In genomic region chr10:61212817-61213216, GRCm38 (mm10) we compare ENCODE assay signal across 11 mouse cellular contexts. TPM values are rescaled to one million over a fixed set of nuclear protein-coding genes. Genes with fewer than 3 reads are reported as not detected.
DNase-seq lines count a peak whose midpoint lies in the region; ATAC-seq lines count a peak whose summit lies in the region.
"Had no signal": no experiment of that assay in that cellular context is flagged by ENCODE, and none has a peak within 500 bp of the region (broad histone marks: within the 10 kb centered on the region; RNA-seq: fewer than 3 reads in every experiment).

No protein-coding gene starts in this region.

- 0 out of 2 replicates have a peak, but pooled peaks have one; percentile 43 for ATAC-seq in hindbrain, embryonic 14.5 days (ENCODE audit: low FRiP score)
- ATAC-seq in embryonic facial prominence, embryonic 14.5 days (ENCODE audit: low read depth) = peak; percentile 54; the same call in 1 of the 2 replicates
- peak; percentile 31; the same call in 1 of the 2 replicates for ATAC-seq in liver, embryonic 15.5 days (ENCODE audit: insufficient read depth)

- no peak overlapping the region for H3K4me2 ChIP-seq in hindbrain, embryonic 14.5 days (replicated peaks)
- no peak overlapping the region for H3K4me2 ChIP-seq in embryonic facial prominence, embryonic 14.5 days (ENCODE audit: low read depth, low read length)
- H3K4me2 ChIP-seq in liver, embryonic 15.5 days = no peak overlapping the region
- H3K4me2 ChIP-seq: embryonic facial prominence, embryonic 13.5 days had no signal

- H3K36me3 ChIP-seq in hindbrain, embryonic 14.5 days (replicated peaks; ENCODE audit: control insufficient read depth, insufficient read depth) = no peaks in the 10 kb centered on the region
- no peaks in the 10 kb centered on the region for H3K36me3 ChIP-seq in hindbrain, embryonic 10.5 days
- 0 out of 2 replicates have a peak, but pooled peaks cover 5% of the 10 kb centered on the region for H3K36me3 ChIP-seq in embryonic facial prominence, embryonic 14.5 days (ENCODE audit: control insufficient read depth, insufficient read depth, low read length)
- H3K36me3 ChIP-seq in liver, embryonic 15.5 days (replicated peaks) = no peaks in the 10 kb centered on the region
- H3K36me3 ChIP-seq: embryonic facial prominence, embryonic 13.5 days had no signal

- peaks cover 5% of the 10 kb centered on the region; the same call in 1 of the 2 replicates for H3K27me3 ChIP-seq in hindbrain, embryonic 14.5 days (ENCODE audit: control insufficient read depth, insufficient read depth, low read length)
- H3K27me3 ChIP-seq in hindbrain, embryonic 10.5 days (ENCODE audit: insufficient read depth, poor library complexity, severe bottlenecking) = peaks cover 23% of the 10 kb centered on the region
- H3K27me3 ChIP-seq in embryonic facial prominence, embryonic 14.5 days (replicated peaks; ENCODE audit: control insufficient read depth, insufficient read depth, low read length) = no peaks in the 10 kb centered on the region
- peaks cover 15% of the 10 kb centered on the region for H3K27me3 ChIP-seq in liver, embryonic 15.5 days

- WGBS in hindbrain, embryonic 14.5 days = 15% methylated on average over 11 of the region's 11 CpGs
- 13% methylated on average over 11 of the region's 11 CpGs for WGBS in hindbrain, embryonic 10.5 days
- WGBS in embryonic facial prominence, embryonic 14.5 days = 30% methylated on average over 6 of the region's 11 CpGs
- WGBS in liver, embryonic 15.5 days (ENCODE audit: insufficient replicate concordance) = 17% methylated on average over 11 of the region's 11 CpGs

- H3K9ac ChIP-seq in hindbrain, embryonic 14.5 days = no peak overlapping the region
- H3K9ac ChIP-seq in embryonic facial prominence, embryonic 14.5 days (ENCODE audit: low read depth, low read length) = no peak overlapping the region
- H3K9ac ChIP-seq in liver, embryonic 15.5 days = no peak overlapping the region
- H3K9ac ChIP-seq: embryonic facial prominence, embryonic 13.5 days had no signal

- intact Hi-C loops in left cerebral cortex, postnatal 4 days (cut with DNase I) = no loop called here

- no peak overlapping the region for H3K27ac ChIP-seq in hindbrain, embryonic 14.5 days
- H3K27ac ChIP-seq in hindbrain, embryonic 10.5 days = no peak overlapping the region
- H3K27ac ChIP-seq in embryonic facial prominence, embryonic 14.5 days (replicated peaks; ENCODE audit: low read depth, low read length) = no peak overlapping the region
- H3K27ac ChIP-seq in liver, embryonic 15.5 days (replicated peaks) = no peak overlapping the region
- H3K27ac ChIP-seq: embryonic facial prominence, embryonic 13.5 days had no signal

- H3K9me3 ChIP-seq in hindbrain, embryonic 14.5 days (ENCODE audit: control insufficient read depth, low read length) = no peaks in the 10 kb centered on the region
- H3K9me3 ChIP-seq in hindbrain, embryonic 10.5 days = no peaks in the 10 kb centered on the region
- H3K9me3 ChIP-seq in embryonic facial prominence, embryonic 14.5 days (ENCODE audit: control insufficient read depth, low read length) = peaks cover 5% of the 10 kb centered on the region; the same call in 1 of the 2 replicates
- no peaks in the 10 kb centered on the region for H3K9me3 ChIP-seq in liver, embryonic 15.5 days (replicated peaks)

- no peak overlapping the region for H3K4me3 ChIP-seq in hindbrain, embryonic 14.5 days (replicated peaks; ENCODE audit: low read length)
- H3K4me3 ChIP-seq in hindbrain, embryonic 10.5 days = no peak overlapping the region
- H3K4me3 ChIP-seq in embryonic facial prominence, embryonic 14.5 days (ENCODE audit: low read depth, low read length) = no peak overlapping the region
- H3K4me3 ChIP-seq in liver, embryonic 15.5 days (replicated peaks) = no peak overlapping the region
- H3K4me3 ChIP-seq: embryonic facial prominence, embryonic 13.5 days had no signal

- H3K4me1 ChIP-seq in hindbrain, embryonic 14.5 days (replicated peaks; ENCODE audit: control insufficient read depth, insufficient read depth, low read length) = no peaks in the 10 kb centered on the region
- H3K4me1 ChIP-seq in hindbrain, embryonic 10.5 days (replicated peaks) = peaks cover 12% of the 10 kb centered on the region
- H3K4me1 ChIP-seq in embryonic facial prominence, embryonic 14.5 days (ENCODE audit: control insufficient read depth, insufficient read depth, low read length) = no peaks in the 10 kb centered on the region
- H3K4me1 ChIP-seq in liver, embryonic 15.5 days (replicated peaks) = 0 out of 2 replicates have a peak, but pooled peaks cover 2% of the 10 kb centered on the region

- no peak for DNase-seq in hindbrain, embryonic 14.5 days (ENCODE audit: low spot score)
- no peak for DNase-seq in hindbrain, embryonic 10.5 days (ENCODE audit: low spot score)
- peak; percentile 73 for DNase-seq in ES-CJ7 (ENCODE audit: low read depth, low spot score)
- DNase-seq in embryonic facial prominence, embryonic 14.5 days (ENCODE audit: low spot score) = no peak
- no peak for DNase-seq in right cerebral cortex, postnatal 10 days (ENCODE audit: low spot score in 2 of 2)
- DNase-seq in right cerebral cortex, postnatal 14 days = no peak
- DNase-seq in left cerebral cortex, postnatal 4 days = no peak
- DNase-seq: kidney, postnatal 25 days had no signal

RNA-seq across cellular contexts. Expression of gene Tbata, which starts 41.1 kb away (rescaled TPM):
- polyA plus RNA-seq in hindbrain, embryonic 14.5 days (2014; fragmentation: Nextera tagmentation; extraction: Ambion mirVana) = not detected in 2 replicates
- polyA plus RNA-seq in hindbrain, embryonic 10.5 days (2016; fragmentation: Nextera tagmentation; extraction: Ambion mirVana) = 0.16 and 0.25 TPM in 2 replicates
- polyA plus RNA-seq in embryonic facial prominence, embryonic 14.5 days (2014; fragmentation: Nextera tagmentation; extraction: Ambion mirVana) = 0.29 and 1.2 TPM in 2 replicates
- not detected in 2 replicates for polyA plus RNA-seq in liver, embryonic 15.5 days (2015; fragmentation: Nextera tagmentation; extraction: Ambion mirVana)
- under 1 TPM; 0.54 to 0.56 TPM for total RNA-seq in left cerebral cortex, postnatal 4 days (2021)
- total RNA-seq: heart, postnatal 25 days had no signal
- polyA plus RNA-seq: embryonic facial prominence, embryonic 13.5 days had no signal
